Mouse (Mus musculus) hindbrain, embryonic 14.5 days (tissue): ENCODE measurements around the gene Map7d2. TPM values are rescaled to one million over a fixed set of nuclear protein-coding genes. Genes with fewer than 3 reads are reported as not detected.

Experiments used
- ATAC-seq: fragments of 200-750 bp; cut with Nextera tagmentation; 2 replicates; pipeline ENCODE4 v1.8.0; 2017; ENCODE audit warnings: moderate number of reproducible peaks, mild to moderate bottlenecking, moderate TSS enrichment, moderate library complexity; ENCODE audit not compliant: low FRiP score
- DNase-seq: peaks from one replicate; pipeline ENCODE4 v3.0.0-alpha.2; 2015; ENCODE audit warnings: low spot score
- H3K27ac ChIP-seq: fragments of 300-500 bp; sonication (generic); 2 replicates; pipeline ENCODE4 v1.5.1; 2014; ENCODE audit warnings: mild to moderate bottlenecking, moderate library complexity
- H3K27me3 ChIP-seq: fragments of 300-500 bp; sonication (generic); 2 replicates; pipeline ENCODE4 v1.6.1; 2014; ENCODE audit warnings: mild to moderate bottlenecking, low read length, mixed read lengths; ENCODE audit not compliant: control insufficient read depth, insufficient read depth
- H3K36me3 ChIP-seq: fragments of 300-500 bp; sonication (generic); replicated peaks from 2 replicates; pipeline ENCODE4 v1.6.1; 2014; ENCODE audit not compliant: control insufficient read depth, insufficient read depth
- H3K4me1 ChIP-seq: fragments of 300-500 bp; sonication (generic); replicated peaks from 2 replicates; pipeline ENCODE4 v1.6.1; 2014; ENCODE audit warnings: antibody characterized with exemption, low read length, mixed read lengths; ENCODE audit not compliant: control insufficient read depth, insufficient read depth
- H3K4me2 ChIP-seq: fragments of 300-500 bp; sonication (generic); replicated peaks from 2 replicates; pipeline ENCODE4 v1.6.1; 2014; ENCODE audit warnings: mild to moderate bottlenecking, moderate library complexity
- H3K4me3 ChIP-seq: fragments of 300-500 bp; sonication (generic); replicated peaks from 2 replicates; pipeline ENCODE4 v1.5.1; 2014; ENCODE audit warnings: mild to moderate bottlenecking, low read length
- H3K9ac ChIP-seq: fragments of 300-500 bp; sonication (generic); 2 replicates; pipeline ENCODE4 v1.6.1; 2014
- H3K9me3 ChIP-seq: fragments of 300-500 bp; sonication (generic); 2 replicates; pipeline ENCODE4 v1.6.1; 2016; ENCODE audit warnings: low read length; ENCODE audit not compliant: control insufficient read depth
- WGBS: fragments of 180-500 bp; shearing (Covaris S2); extraction: QIAGEN DNeasy Blood & Tissue Kit; methylation state at CpG from one replicate; pipeline ENCODE4 v1.1.7; 2014; 5-methylcytosine and 5-hydroxymethylcytosine counted together
- polyA plus RNA-seq: library from polyadenylated mRNA; unstranded; fragments of >200 nt; fragmentation: Nextera tagmentation; extraction: Ambion mirVana; gene quantifications from 2 replicates; pipeline ENCODE4 v1.2.1, GENCODE M21; 2014

The Map7d2 gene
- polyA plus RNA-seq, 1 experiment from 2014 or later, result 38.2 TPM

- no peak for DNase-seq
- ATAC-seq, result no peak
- no peak overlapping the region for H3K9ac ChIP-seq
Observed at GRCm38 (mm10) chrX:159508331-159509036, 94.1 kb downstream of the Map7d2 start.

GRCm38 (mm10) chrX:159509042-159509441 is 94.7 kb downstream of the Map7d2 start:
- Histone ChIP-seq H3K9ac (no peak overlapping the region), H3K36me3 (no peaks in the 10 kb centered on the region), H3K4me1 (no peaks in the 10 kb centered on the region), H3K4me2 (no peak overlapping the region), H3K9me3 (no peaks in the 10 kb centered on the region), H3K27me3 (no peaks in the 10 kb centered on the region), H3K4me3 (no peak overlapping the region), H3K27ac (no peak overlapping the region)
- DNase-seq, result no peak
- no peak for ATAC-seq
- 70% methylated on average over 4 of the region's 4 CpGs for WGBS

More at GRCm38 (mm10) chrX:159508331-159509036, 94.1 kb downstream of the Map7d2 start:
- Histone ChIP-seq H3K4me3 (no peak overlapping the region), H3K4me2 (no peak overlapping the region), H3K27ac (no peak overlapping the region), H3K9me3 (no peaks in the 10 kb centered on the region), H3K27me3 (no peaks in the 10 kb centered on the region), H3K36me3 (no peaks in the 10 kb centered on the region), H3K4me1 (no peaks in the 10 kb centered on the region)
- WGBS, result 68% methylated on average over 19 of the region's 19 CpGs

- 81% methylated on average over 19 of the region's 19 CpGs for WGBS
- no peak overlapping the region for H3K4me3 ChIP-seq
- H3K4me2 ChIP-seq, result no peak overlapping the region
- H3K4me1 ChIP-seq, result no peaks in the 10 kb centered on the region
- H3K9ac ChIP-seq, result no peak overlapping the region
- ATAC-seq, result no peak
- no peak overlapping the region for H3K27ac ChIP-seq
- H3K36me3 ChIP-seq, result no peaks in the 10 kb centered on the region
- H3K9me3 ChIP-seq, result no peaks in the 10 kb centered on the region
- no peaks in the 10 kb centered on the region for H3K27me3 ChIP-seq
- DNase-seq, result no peak
Observed at GRCm38 (mm10) chrX:159509847-159510715, 95.7 kb downstream of the Map7d2 start.

- ATAC-seq (no peak), DNase-seq (no peak)
- no peaks in the 10 kb centered on the region for H3K4me1 ChIP-seq
- no peaks in the 10 kb centered on the region for H3K9me3 ChIP-seq
- no peak overlapping the region for H3K27ac ChIP-seq
- no peak overlapping the region for H3K4me3 ChIP-seq
- H3K36me3 ChIP-seq, result no peaks in the 10 kb centered on the region
- no peak overlapping the region for H3K4me2 ChIP-seq
- 83% methylated on average over 9 of the region's 9 CpGs for WGBS
- H3K27me3 ChIP-seq, result no peaks in the 10 kb centered on the region
- H3K9ac ChIP-seq, result no peak overlapping the region
Observed at GRCm38 (mm10) chrX:159510716-159511051, 96.3 kb downstream of the Map7d2 start.

GRCm38 (mm10) chrX:159515599-159515998 is 101.2 kb downstream of the Map7d2 start:
- Histone ChIP-seq H3K9me3 (no peaks in the 10 kb centered on the region), H3K36me3 (no peaks in the 10 kb centered on the region), H3K27ac (no peak overlapping the region), H3K4me3 (no peak overlapping the region), H3K4me1 (no peaks in the 10 kb centered on the region), H3K27me3 (no peaks in the 10 kb centered on the region), H3K9ac (no peak overlapping the region), H3K4me2 (no peak overlapping the region)
- WGBS, result 91% methylated on average over 6 of the region's 6 CpGs
- DNase-seq (no peak), ATAC-seq (no peak)

- WGBS, result 74% methylated on average over 3 of the region's 3 CpGs
- H3K27ac ChIP-seq, result no peak overlapping the region
- no peaks in the 10 kb centered on the region for H3K27me3 ChIP-seq
- H3K9ac ChIP-seq, result no peak overlapping the region
- no peak for DNase-seq
- no peak overlapping the region for H3K4me2 ChIP-seq
- ATAC-seq, result no peak
- no peak overlapping the region for H3K4me3 ChIP-seq
- H3K36me3 ChIP-seq, result no peaks in the 10 kb centered on the region
- no peaks in the 10 kb centered on the region for H3K9me3 ChIP-seq
- H3K4me1 ChIP-seq, result no peaks in the 10 kb centered on the region
Observed at GRCm38 (mm10) chrX:159521780-159522179, 107.4 kb downstream of the Map7d2 start.

GRCm38 (mm10) chrX:159522651-159523050 is 108.3 kb downstream of the Map7d2 start:
- H3K27ac ChIP-seq, result no peak overlapping the region
- 78% methylated on average over 4 of the region's 4 CpGs for WGBS
- no peaks in the 10 kb centered on the region for H3K36me3 ChIP-seq
- no peaks in the 10 kb centered on the region for H3K4me1 ChIP-seq
- no peak overlapping the region for H3K4me2 ChIP-seq
- H3K4me3 ChIP-seq, result no peak overlapping the region
- no peaks in the 10 kb centered on the region for H3K27me3 ChIP-seq
- ATAC-seq, result no peak
- no peaks in the 10 kb centered on the region for H3K9me3 ChIP-seq
- no peak overlapping the region for H3K9ac ChIP-seq
- DNase-seq, result no peak

- H3K9me3 ChIP-seq, result no peaks in the 10 kb centered on the region
- H3K4me2 ChIP-seq, result no peak within 1 kb of the TSS
- no peaks in the 10 kb centered on the region for H3K4me1 ChIP-seq
- H3K9ac ChIP-seq, result no peak within 1 kb of the TSS
- 82% methylated on average over 6 of the region's 6 CpGs for WGBS
- H3K36me3 ChIP-seq, result no peaks in the 10 kb centered on the region
- ATAC-seq (no peak), DNase-seq (no peak)
- no peak within 1 kb of the TSS for H3K4me3 ChIP-seq
- no peak within 1 kb of the TSS for H3K27ac ChIP-seq
- H3K27me3 ChIP-seq, result no peaks in the 10 kb centered on the region; the same call in 1 of the 2 replicates
Observed at GRCm38 (mm10) chrX:159526388-159526787, 112.0 kb downstream of the Map7d2 start, which contains the start of gene Bclaf3. Gene Bclaf3 (plus strand): TSS chrX:159526688.

GRCm38 (mm10) chrX:159532427-159532810 is 118.0 kb downstream of the Map7d2 start:
- peak; percentile 99 for ATAC-seq
- peaks cover 4% of the 10 kb centered on the region; the same call in 1 of the 2 replicates for H3K4me1 ChIP-seq

More at GRCm38 (mm10) chrX:159532427-159532810, 118.0 kb downstream of the Map7d2 start:
- peak; percentile 91 for DNase-seq
- 9% methylated on average over 28 of the region's 38 CpGs for WGBS
- Histone ChIP-seq H3K27ac (peak overlapping the region; percentile 80), H3K36me3 (no peaks in the 10 kb centered on the region), H3K27me3 (no peaks in the 10 kb centered on the region; the same call in 1 of the 2 replicates), H3K4me3 (peak overlapping the region; percentile 63), H3K9ac (peak overlapping the region; percentile 68), H3K9me3 (no peaks in the 10 kb centered on the region), H3K4me2 (peak overlapping the region; percentile 51)
